Mouse (Mus musculus): ENCODE data around the gene Amy2a1. TPM values are rescaled to one million over a fixed set of nuclear protein-coding genes. Genes with fewer than 3 reads are reported as not detected.
"Not testable (repeated sequence)": the region's sequence is repeated elsewhere in the genome, so short reads cannot be mapped to it uniquely, and the experiment has no call there.

Gene Amy2a1
- total RNA-seq (2021), result not detected

GRCm38 (mm10) chr3:113532328-113532727 is at the start of gene Amy2a1:
Gene Amy2a1 (minus strand): TSS chr3:113532428.
- DNase-seq (ENCODE audit: low spot score in 2 of 2); intact Hi-C loops (cut with DNase I): not testable (repeated sequence)

DNA sequence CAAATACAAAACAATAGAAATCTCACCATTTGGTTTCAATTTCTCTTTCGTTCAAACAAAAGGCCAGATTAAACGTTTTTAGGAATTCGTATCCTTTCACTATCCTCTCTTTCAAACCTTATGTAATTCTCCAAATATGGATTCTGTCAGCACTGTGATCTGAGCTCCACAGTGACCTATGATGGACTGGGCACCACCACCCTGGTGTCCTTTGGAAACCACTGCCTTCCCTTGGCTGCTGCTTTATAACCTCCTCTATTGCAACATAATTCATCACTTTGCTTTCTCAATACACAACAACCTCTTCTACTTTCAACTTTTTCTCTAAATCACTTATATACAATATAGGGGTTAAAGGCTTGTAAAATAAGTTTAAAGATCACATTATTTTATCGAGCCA is 42.4 kb upstream of the Amy2a1 start:
- DNase-seq (ENCODE audit: low spot score in 2 of 2), result no peak
- intact Hi-C loops (cut with DNase I), result no loop called here

DNA sequence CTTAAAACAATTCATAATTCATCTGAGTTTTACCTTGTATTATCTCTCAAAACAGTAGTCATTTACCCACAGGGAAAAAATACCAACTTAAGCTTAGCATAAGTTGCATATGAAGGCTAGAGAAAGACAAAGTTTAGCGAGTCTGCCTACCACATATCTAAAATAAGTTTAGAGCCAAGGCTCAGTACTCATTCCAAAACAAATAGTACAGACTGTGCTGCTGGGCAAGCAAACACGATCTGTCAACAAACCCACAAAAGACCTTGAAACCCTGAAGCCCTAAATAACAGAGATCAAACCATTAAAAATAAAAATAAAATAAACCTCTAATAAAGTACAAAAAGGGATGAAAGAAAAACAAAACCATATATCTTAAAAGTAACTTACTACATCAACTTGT is 41.9 kb upstream of the Amy2a1 start:
- DNase-seq (ENCODE audit: low spot score in 2 of 2), result no peak
- intact Hi-C loops (cut with DNase I), result no loop called here

GRCm38 (mm10) chr3:113572158-113572557 is 39.9 kb upstream of the Amy2a1 start:
- DNase-seq (ENCODE audit: low spot score in 2 of 2), result no peak
- intact Hi-C loops (cut with DNase I), result no loop called here

DNA sequence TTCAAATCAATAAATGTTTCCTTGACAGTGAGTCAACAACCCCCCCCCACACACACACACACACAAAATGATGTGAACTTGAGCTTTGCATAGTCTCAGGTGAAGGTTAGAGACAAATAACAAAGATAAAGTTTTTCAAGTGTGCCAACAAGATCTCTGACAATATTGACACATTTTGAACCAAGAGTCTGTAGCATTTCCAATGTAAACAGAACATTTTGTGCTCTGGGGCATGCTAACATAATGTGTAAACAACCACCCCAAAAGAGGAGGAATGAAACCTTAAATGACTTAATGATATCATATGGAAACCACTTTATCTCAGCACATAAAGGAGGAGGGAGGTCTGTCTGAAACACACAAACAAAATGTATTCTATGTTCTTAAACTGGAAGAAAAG is 7.5 kb upstream of the Amy2a1 start:
- no peak for DNase-seq (ENCODE audit: low spot score in 2 of 2)
- intact Hi-C loops (cut with DNase I), result no loop called here

Other genes with a start within 250 kb of the Amy2a1 start
- not detected for gene Amy2a4, start 241.0 kb downstream of the Amy2a1 start, total RNA-seq (2021)
- gene Amy2a3, start 208.4 kb downstream of the Amy2a1 start, total RNA-seq (2021), result not detected
- not detected for gene Amy2a2, start 175.8 kb downstream of the Amy2a1 start, total RNA-seq (2021)
- gene Amy1, start 74.3 kb upstream of the Amy2a1 start, total RNA-seq (2021), result 10 to 100 TPM; 11.2 to 12.2 TPM
- gene Rnpc3, start 97.7 kb upstream of the Amy2a1 start, total RNA-seq (2021), result 10 to 100 TPM; 26.9 to 30.9 TPM

All from left cerebral cortex, postnatal 25 days (tissue).